Mouse (Mus musculus): ENCODE data around the gene Atf2.

Gene Atf2

GRCm38 (mm10) chr2:73775683-73776310, 116.6 kb downstream of the Atf2 start:
- DNase-seq (ENCODE audit: low spot score in 2 of 2): no peak

- DNase-seq (ENCODE audit: low spot score in 2 of 2): peak; percentile 7 to 27
Observed at GRCm38 (mm10) chr2:73774786-73775682, 117.4 kb downstream of the Atf2 start, which contains the start of gene Chn1. Gene Chn1 (minus strand): TSS chr2:73775346.

DNA sequence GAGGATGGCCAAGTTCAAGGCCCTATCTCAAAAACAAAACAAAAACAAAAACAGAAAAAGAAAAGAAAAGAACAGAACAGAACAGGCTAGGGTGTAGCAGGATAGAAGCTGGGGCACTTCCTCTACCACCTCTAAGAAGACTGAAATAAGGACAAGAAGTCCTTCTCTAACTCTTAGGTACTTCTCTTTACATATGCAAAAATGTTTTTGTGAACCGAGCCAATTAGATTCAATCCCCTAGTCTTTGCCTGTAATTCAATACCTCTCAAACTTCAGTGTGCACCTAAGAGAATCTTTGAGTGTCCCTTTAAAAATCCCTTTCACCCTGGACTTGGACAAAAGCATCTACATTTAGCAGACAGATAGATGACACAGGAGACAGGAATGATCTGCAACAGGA, 119.5 kb downstream of the Atf2 start:
- no peak for DNase-seq (ENCODE audit: low spot score in 2 of 2)

DNA sequence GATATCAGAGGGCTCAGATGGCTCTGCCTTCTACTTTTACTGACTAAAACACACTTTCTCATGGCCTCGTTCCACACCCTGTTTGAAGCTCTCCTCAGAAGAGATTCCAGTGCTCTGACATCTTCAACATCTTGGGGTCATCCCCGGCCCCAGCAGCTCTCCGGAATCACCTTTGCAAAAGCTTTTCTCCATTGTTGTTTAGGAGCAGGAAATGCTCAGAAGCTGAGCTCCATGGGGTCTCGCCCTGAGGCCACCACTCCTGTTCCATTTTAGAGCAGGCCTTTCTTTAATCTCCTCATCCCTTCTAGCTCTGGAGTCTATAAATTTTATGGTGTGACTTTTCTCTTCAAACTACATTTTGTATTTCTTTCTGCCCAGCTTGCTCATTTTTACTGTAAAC, 123.8 kb downstream of the Atf2 start:
- no peak for DNase-seq (ENCODE audit: low spot score in 2 of 2)
